Comparison of ENCODE assay signal across 26 mouse cellular contexts in genomic region chr8:12514138-12514537, GRCm38 (mm10). TPM values are rescaled to one million over a fixed set of nuclear protein-coding genes. Genes with fewer than 3 reads are reported as not detected.
DNase-seq lines count a peak whose midpoint lies in the region; ATAC-seq and TF ChIP-seq lines count a peak whose summit lies in the region.
"Had no signal": no experiment of that assay in that cellular context is flagged by ENCODE, and none has a peak within 500 bp of the region (broad histone marks: within the 10 kb centered on the region; RNA-seq: fewer than 3 reads in every experiment).

No protein-coding gene starts in this region.

- no peaks in the 10 kb centered on the region for H3K9me3 ChIP-seq in forebrain, postnatal 0 days (ENCODE audit: low read length)
- H3K9me3 ChIP-seq in forebrain, embryonic 14.5 days (replicated peaks; ENCODE audit: control insufficient read depth, low read length) = no peaks in the 10 kb centered on the region
- no peaks in the 10 kb centered on the region for H3K9me3 ChIP-seq in lung, embryonic 16.5 days (ENCODE audit: control insufficient read depth, low read length)
- H3K9me3 ChIP-seq: embryonic facial prominence, embryonic 13.5 days; liver, embryonic 13.5 days had no signal

- TF ChIP-seq CTCF in forebrain, postnatal 0 days (IDR thresholded peaks at IDR 0.05; ENCODE audit: low read depth) = no peak

- WGBS in forebrain, postnatal 0 days = 64% methylated on average over 7 of the region's 7 CpGs
- 67% methylated on average over 7 of the region's 7 CpGs for WGBS in forebrain, embryonic 14.5 days
- WGBS in lung, embryonic 16.5 days = 49% methylated on average over 7 of the region's 7 CpGs

- H3K27me3 ChIP-seq in forebrain, postnatal 0 days (ENCODE audit: insufficient read depth, low read length) = no peaks in the 10 kb centered on the region
- no peaks in the 10 kb centered on the region for H3K27me3 ChIP-seq in forebrain, embryonic 14.5 days (replicated peaks; ENCODE audit: control insufficient read depth, insufficient read depth, low read length)
- H3K27me3 ChIP-seq in lung, embryonic 16.5 days (ENCODE audit: control insufficient read depth, insufficient read depth, low read depth, low read length) = no peaks in the 10 kb centered on the region
- H3K27me3 ChIP-seq: liver, embryonic 13.5 days had no signal

- H3K4me1 ChIP-seq in forebrain, postnatal 0 days (ENCODE audit: insufficient read depth) = no peaks in the 10 kb centered on the region
- H3K4me1 ChIP-seq in forebrain, embryonic 14.5 days (ENCODE audit: control insufficient read depth, insufficient read depth, low read length) = peaks cover 14% of the 10 kb centered on the region
- no peaks in the 10 kb centered on the region for H3K4me1 ChIP-seq in lung, embryonic 16.5 days (replicated peaks; ENCODE audit: control insufficient read depth, insufficient read depth, low read length)
- H3K4me1 ChIP-seq: embryonic facial prominence, embryonic 13.5 days; limb, embryonic 13.5 days; liver, embryonic 13.5 days had no signal

- peak; percentile 32; the same call in 1 of the 2 replicates for ATAC-seq in forebrain, postnatal 0 days
- no peak for ATAC-seq in forebrain, embryonic 14.5 days
- ATAC-seq in granulocyte monocyte progenitor cell, adult 5-6 weeks (replicated peaks; ENCODE audit: poor library complexity, severe bottlenecking) = peak; percentile 82
- peak; percentile 62 for ATAC-seq in lung, embryonic 16.5 days (ENCODE audit: low read depth)
- ATAC-seq in megakaryocyte progenitor cell, adult 5-6 weeks (replicated peaks; ENCODE audit: poor library complexity) = peak; percentile 69

- H3K36me3 ChIP-seq in forebrain, postnatal 0 days (ENCODE audit: insufficient read depth) = no peaks in the 10 kb centered on the region
- no peaks in the 10 kb centered on the region for H3K36me3 ChIP-seq in forebrain, embryonic 14.5 days (ENCODE audit: control insufficient read depth, insufficient read depth, low read length)
- no peaks in the 10 kb centered on the region for H3K36me3 ChIP-seq in lung, embryonic 16.5 days (ENCODE audit: control insufficient read depth, insufficient read depth, low read length)
- H3K36me3 ChIP-seq: embryonic facial prominence, embryonic 13.5 days; limb, embryonic 13.5 days; liver, embryonic 13.5 days had no signal

- no peak for DNase-seq in forebrain, postnatal 0 days
- no peak for DNase-seq in forebrain, embryonic 14.5 days (ENCODE audit: low spot score)
- DNase-seq in left cerebral cortex, adult 8-10 months (ENCODE audit: low spot score in 2 of 2) = no peak
- no peak for DNase-seq in heart, postnatal 4 days
- no peak for DNase-seq in left cerebral cortex, adult 11 months (ENCODE audit: low spot score)
- DNase-seq: adrenal gland, adult 2 months; B cell, adult 2 months; cerebellum, adult 9-10 months; gastrocnemius, postnatal 25 days; heart, postnatal 10 days; liver, embryonic 13.5 days; right cerebral cortex, postnatal 25 days; thymus, postnatal 14 days had no signal

- no peak overlapping the region for H3K4me2 ChIP-seq in forebrain, postnatal 0 days (ENCODE audit: low read depth)
- no peak overlapping the region for H3K4me2 ChIP-seq in forebrain, embryonic 14.5 days (ENCODE audit: low read length)
- H3K4me2 ChIP-seq in lung, embryonic 16.5 days (ENCODE audit: low read depth, low read length) = no peak overlapping the region
- H3K4me2 ChIP-seq: embryonic facial prominence, embryonic 13.5 days; heart, embryonic 11.5 days; hindbrain, embryonic 14.5 days; limb, embryonic 13.5 days; liver, embryonic 13.5 days had no signal

- no peak overlapping the region for H3K4me3 ChIP-seq in forebrain, postnatal 0 days (ENCODE audit: low read depth, low read length)
- no peak overlapping the region for H3K4me3 ChIP-seq in forebrain, embryonic 14.5 days (ENCODE audit: low read depth, low read length)
- H3K4me3 ChIP-seq in lung, embryonic 16.5 days (ENCODE audit: low read length) = no peak overlapping the region
- H3K4me3 ChIP-seq: embryonic facial prominence, embryonic 13.5 days; limb, embryonic 13.5 days; liver, embryonic 13.5 days had no signal

- H3K27ac ChIP-seq in forebrain, postnatal 0 days (ENCODE audit: low read depth, low read length) = no peak overlapping the region; the same call in 1 of the 2 replicates
- H3K27ac ChIP-seq in forebrain, embryonic 14.5 days (ENCODE audit: low read depth, low read length) = no peak overlapping the region
- H3K27ac ChIP-seq in lung, embryonic 16.5 days (ENCODE audit: low read length) = no peak overlapping the region
- H3K27ac ChIP-seq: embryonic facial prominence, embryonic 13.5 days; hindbrain, embryonic 14.5 days; limb, embryonic 13.5 days; liver, embryonic 13.5 days had no signal

- no peak overlapping the region for H3K9ac ChIP-seq in forebrain, postnatal 0 days
- no peak overlapping the region for H3K9ac ChIP-seq in forebrain, embryonic 14.5 days (ENCODE audit: low read length)
- no peak overlapping the region for H3K9ac ChIP-seq in lung, embryonic 16.5 days (ENCODE audit: low read length)
- H3K9ac ChIP-seq: embryonic facial prominence, embryonic 13.5 days; hindbrain, embryonic 14.5 days; limb, embryonic 13.5 days; liver, embryonic 13.5 days had no signal

RNA-seq across cellular contexts. Expression of gene Spaca7, which starts 58.7 kb away (rescaled TPM):
- not detected in 2 replicates for total RNA-seq in forebrain, postnatal 0 days (2014; rRNA removed)
- not detected in 2 replicates for polyA plus RNA-seq in forebrain, postnatal 0 days (2015; fragmentation: Nextera tagmentation; extraction: Ambion mirVana)
- not detected in 2 replicates for polyA plus RNA-seq in forebrain, embryonic 14.5 days (2014; fragmentation: Nextera tagmentation; extraction: Ambion mirVana)
- total RNA-seq in granulocyte monocyte progenitor cell, adult 5-6 weeks (2014; fragmentation: Nextera tagmentation) = not detected in 2 replicates
- not detected in 2 replicates for total RNA-seq in granulocyte monocyte progenitor cell, adult 5-6 weeks (2017)
- polyA plus RNA-seq in lung, embryonic 16.5 days (2015; fragmentation: Nextera tagmentation; extraction: Ambion mirVana) = not detected in 2 replicates
- total RNA-seq in megakaryocyte progenitor cell, adult 5-6 weeks (2015) = not detected in 2 replicates
- total RNA-seq in megakaryocyte progenitor cell, adult 5-6 weeks (2017) = not detected in 2 replicates
- not detected for total RNA-seq in left cerebral cortex, adult 8-10 months (2022)
- total RNA-seq in heart, postnatal 4 days (2021) = not detected
- total RNA-seq: adrenal gland, adult 2 months; gastrocnemius, postnatal 25 days; heart, postnatal 10 days; layer of hippocampus, postnatal 10 days; left cerebral cortex, postnatal 10 days; midbrain, postnatal 0 days had no signal
- polyA plus RNA-seq: adrenal gland, adult 2 months; cortical plate, adult 2 months; embryonic facial prominence, embryonic 13.5 days; heart, embryonic 11.5 days; hindbrain, embryonic 14.5 days; intestine, embryonic 14.5 days; large intestine, adult 2 months; limb, embryonic 13.5 days; liver, embryonic 13.5 days; midbrain, postnatal 0 days had no signal
